Mouse (Mus musculus): ENCODE measurements around the gene Btg3. TPM values are rescaled to one million over a fixed set of nuclear protein-coding genes. Genes with fewer than 3 reads are reported as not detected.
A peak's percentile ranks its signal among the peaks of the same experiment; 100 is the strongest.

The Btg3 gene
- polyA plus RNA-seq, 1 experiment from 2014 or later, result 14.7 TPM

DNA sequence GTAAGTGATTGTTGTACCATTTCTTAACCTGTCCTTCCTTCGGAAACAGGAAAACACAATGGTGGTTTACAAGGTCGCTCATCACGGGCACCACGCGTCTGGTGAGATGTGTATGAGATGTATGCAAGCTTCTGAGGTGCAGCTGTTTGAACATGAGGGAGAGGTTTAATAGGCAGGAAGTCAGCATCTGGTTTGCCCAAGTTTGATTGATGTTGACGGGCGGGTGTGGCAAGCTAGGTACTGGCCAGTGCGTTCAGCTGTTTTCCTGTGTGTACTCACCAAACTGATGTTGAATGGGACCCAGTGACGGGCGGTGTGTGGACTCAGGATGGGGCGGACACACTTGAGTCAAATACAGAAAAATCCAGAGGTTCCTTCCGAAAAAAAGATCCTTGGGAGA, 49.0 kb downstream of the Btg3 start:
- Histone ChIP-seq H3K4me3 (ENCODE audit: low read depth, low read length) (no peak overlapping the region), H3K36me3 (ENCODE audit: control insufficient read depth, insufficient read depth, low read length) (peaks cover 27% of the 10 kb centered on the region), H3K4me2 (ENCODE audit: low read length) (no peak overlapping the region), H3K9ac (ENCODE audit: low read depth, low read length) (no peak overlapping the region), H3K27ac (ENCODE audit: low read length) (no peak overlapping the region), H3K9me3 (replicated peaks; ENCODE audit: control insufficient read depth, low read length, poor library complexity, severe bottlenecking) (no peaks in the 10 kb centered on the region), H3K4me1 (ENCODE audit: control insufficient read depth, insufficient read depth, low read length) (peaks cover 7% of the 10 kb centered on the region), H3K27me3 (ENCODE audit: control insufficient read depth, insufficient read depth, low read depth, low read length) (no peaks in the 10 kb centered on the region)
- no peak for ATAC-seq
- WGBS, result 92% methylated on average over 12 of the region's 12 CpGs

DNA sequence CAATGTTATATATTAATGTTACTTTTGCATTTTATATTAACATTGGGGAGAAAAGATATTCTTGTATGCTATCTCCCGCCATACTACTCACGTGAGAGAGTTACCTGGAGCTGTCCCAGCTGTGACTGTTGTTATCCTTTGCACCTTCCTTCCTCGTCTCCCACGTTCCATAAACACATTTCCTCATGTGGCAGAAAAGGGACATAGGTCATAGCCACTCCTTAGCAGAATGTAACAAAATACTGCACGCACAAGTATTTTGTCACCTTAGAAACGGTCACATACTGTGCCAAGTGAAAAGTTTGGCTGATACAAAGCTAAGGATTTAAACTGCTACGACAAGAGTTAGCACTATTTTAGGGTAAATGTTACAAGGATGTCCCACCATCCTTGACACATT, 49.4 kb downstream of the Btg3 start:
- H3K4me1 ChIP-seq (ENCODE audit: control insufficient read depth, insufficient read depth, low read length), result peaks cover 11% of the 10 kb centered on the region
- H3K36me3 ChIP-seq (ENCODE audit: control insufficient read depth, insufficient read depth, low read length), result peaks cover 26% of the 10 kb centered on the region
- 94% methylated on average over 7 of the region's 7 CpGs for WGBS
- no peaks in the 10 kb centered on the region for H3K27me3 ChIP-seq (ENCODE audit: control insufficient read depth, insufficient read depth, low read depth, low read length)
- no peak overlapping the region for H3K4me2 ChIP-seq (ENCODE audit: low read length)
- no peak overlapping the region for H3K9ac ChIP-seq (ENCODE audit: low read depth, low read length)
- no peaks in the 10 kb centered on the region for H3K9me3 ChIP-seq (replicated peaks; ENCODE audit: control insufficient read depth, low read length, poor library complexity, severe bottlenecking)
- no peak for ATAC-seq
- no peak overlapping the region for H3K27ac ChIP-seq (ENCODE audit: low read length)
- H3K4me3 ChIP-seq (ENCODE audit: low read depth, low read length), result no peak overlapping the region

DNA sequence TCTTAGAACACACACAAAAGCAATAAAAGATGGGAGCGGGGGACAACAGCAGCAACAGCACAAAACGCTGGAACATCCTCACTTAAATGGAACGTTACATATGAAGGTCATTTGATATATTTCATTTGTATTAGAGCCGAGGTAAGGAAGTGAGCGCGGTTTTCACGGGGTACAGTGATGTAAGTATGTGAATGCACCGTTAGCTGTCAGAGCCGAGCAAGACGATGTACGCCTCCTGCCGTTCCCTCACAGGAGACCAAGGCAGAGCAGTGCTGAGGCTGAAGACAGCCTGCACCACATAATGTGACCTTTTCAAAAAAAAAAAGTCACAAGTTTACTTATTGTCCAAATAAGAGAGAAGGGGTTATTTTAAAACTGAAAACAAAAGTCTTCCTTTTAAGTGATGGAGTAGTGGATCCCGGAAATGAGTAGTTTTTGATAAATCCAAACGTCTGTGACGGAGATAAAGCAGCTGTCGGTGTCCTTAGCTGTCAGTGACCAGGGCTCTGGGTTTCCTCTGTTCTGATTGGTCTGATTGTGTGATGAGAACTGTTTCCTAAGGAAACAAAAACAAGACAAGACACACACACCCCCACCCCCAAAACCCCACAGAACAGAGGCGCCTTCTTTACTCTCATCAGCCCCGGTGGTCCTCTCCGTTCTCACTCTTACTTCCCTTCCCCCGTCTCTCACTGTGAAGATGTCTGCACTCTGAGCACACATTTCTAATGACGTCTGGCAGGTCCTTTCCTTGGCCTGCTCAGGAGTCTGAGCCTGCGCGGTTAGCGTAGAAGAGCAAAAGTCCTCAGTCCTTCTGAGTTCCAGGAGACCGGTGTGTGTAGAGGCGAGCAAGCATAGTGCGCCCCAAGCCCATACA, 50.8 kb downstream of the Btg3 start:
- no peak for ATAC-seq
- Histone ChIP-seq H3K36me3 (ENCODE audit: control insufficient read depth, insufficient read depth, low read length) (peaks cover 26% of the 10 kb centered on the region), H3K4me3 (ENCODE audit: low read depth, low read length) (no peak overlapping the region), H3K27ac (ENCODE audit: low read length) (no peak overlapping the region), H3K9me3 (replicated peaks; ENCODE audit: control insufficient read depth, low read length, poor library complexity, severe bottlenecking) (no peaks in the 10 kb centered on the region), H3K4me1 (ENCODE audit: control insufficient read depth, insufficient read depth, low read length) (peaks cover 23% of the 10 kb centered on the region), H3K27me3 (ENCODE audit: control insufficient read depth, insufficient read depth, low read depth, low read length) (no peaks in the 10 kb centered on the region), H3K4me2 (ENCODE audit: low read length) (no peak overlapping the region), H3K9ac (ENCODE audit: low read depth, low read length) (no peak overlapping the region)
- WGBS, result 84% methylated on average over 27 of the region's 27 CpGs

DNA sequence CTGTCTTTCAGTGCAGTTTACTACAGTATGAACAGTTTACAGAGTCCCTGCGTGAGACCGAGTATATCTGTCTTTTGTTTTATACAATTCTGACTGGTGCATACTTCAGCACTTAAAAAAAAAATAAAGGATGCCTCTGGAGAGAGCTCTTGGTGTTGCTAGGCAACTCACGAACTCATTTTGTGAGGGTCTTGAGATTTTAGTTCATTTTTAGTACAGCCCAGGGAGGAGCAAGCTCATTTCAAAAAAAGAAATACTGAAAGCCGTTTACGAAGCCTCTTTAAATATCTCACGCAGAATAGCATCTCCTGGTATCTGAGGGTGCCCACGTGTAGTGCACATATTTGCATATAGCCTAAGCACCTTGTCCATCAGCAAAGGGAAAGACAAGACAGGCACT, 54.9 kb downstream of the Btg3 start:
- peak; percentile 70 for ATAC-seq
- H3K27me3 ChIP-seq (ENCODE audit: control insufficient read depth, insufficient read depth, low read depth, low read length), result no peaks in the 10 kb centered on the region
- peaks cover 11% of the 10 kb centered on the region for H3K36me3 ChIP-seq (ENCODE audit: control insufficient read depth, insufficient read depth, low read length)
- peak overlapping the region; percentile 31 for H3K4me2 ChIP-seq (ENCODE audit: low read length)
- H3K9me3 ChIP-seq (replicated peaks; ENCODE audit: control insufficient read depth, low read length, poor library complexity, severe bottlenecking), result no peaks in the 10 kb centered on the region
- no peak overlapping the region for H3K4me3 ChIP-seq (ENCODE audit: low read depth, low read length)
- peak overlapping the region; percentile 74 for H3K27ac ChIP-seq (ENCODE audit: low read length)
- WGBS, result 1% methylated on average over 7 of the region's 7 CpGs
- H3K9ac ChIP-seq (ENCODE audit: low read depth, low read length), result peak overlapping the region; percentile 30; the same call in 1 of the 2 replicates
- H3K4me1 ChIP-seq (ENCODE audit: control insufficient read depth, insufficient read depth, low read length), result peaks cover 33% of the 10 kb centered on the region

DNA sequence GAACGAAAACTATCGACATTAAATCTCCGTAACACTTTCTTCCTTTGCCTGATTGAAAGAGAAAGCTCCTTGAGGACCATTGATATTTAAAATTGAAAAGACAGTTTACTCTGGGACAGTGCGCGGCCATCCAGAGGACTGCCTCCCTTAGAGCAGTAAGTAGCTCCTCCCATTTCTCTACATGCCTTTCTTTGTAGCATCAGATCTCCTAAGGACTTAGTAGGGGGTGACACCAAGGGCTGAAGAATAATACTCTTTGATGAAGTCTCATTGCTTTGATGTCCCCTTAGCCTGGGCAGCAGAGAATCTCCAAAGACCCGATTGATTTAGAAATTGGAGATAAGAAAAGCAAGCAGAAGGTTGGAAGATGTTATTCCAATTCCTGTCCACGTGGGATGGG, 55.4 kb downstream of the Btg3 start:
- H3K9me3 ChIP-seq (replicated peaks; ENCODE audit: control insufficient read depth, low read length, poor library complexity, severe bottlenecking), result no peaks in the 10 kb centered on the region
- no peak overlapping the region for H3K9ac ChIP-seq (ENCODE audit: low read depth, low read length)
- H3K4me2 ChIP-seq (ENCODE audit: low read length), result peak overlapping the region; percentile 31
- H3K27me3 ChIP-seq (ENCODE audit: control insufficient read depth, insufficient read depth, low read depth, low read length), result no peaks in the 10 kb centered on the region
- peaks cover 33% of the 10 kb centered on the region for H3K4me1 ChIP-seq (ENCODE audit: control insufficient read depth, insufficient read depth, low read length)
- H3K27ac ChIP-seq (ENCODE audit: low read length), result peak overlapping the region; percentile 74
- peaks cover 5% of the 10 kb centered on the region; the same call in 1 of the 2 replicates for H3K36me3 ChIP-seq (ENCODE audit: control insufficient read depth, insufficient read depth, low read length)
- 1% methylated on average over 7 of the region's 7 CpGs for WGBS
- no peak overlapping the region for H3K4me3 ChIP-seq (ENCODE audit: low read depth, low read length)
- peak; percentile 64 for ATAC-seq

DNA sequence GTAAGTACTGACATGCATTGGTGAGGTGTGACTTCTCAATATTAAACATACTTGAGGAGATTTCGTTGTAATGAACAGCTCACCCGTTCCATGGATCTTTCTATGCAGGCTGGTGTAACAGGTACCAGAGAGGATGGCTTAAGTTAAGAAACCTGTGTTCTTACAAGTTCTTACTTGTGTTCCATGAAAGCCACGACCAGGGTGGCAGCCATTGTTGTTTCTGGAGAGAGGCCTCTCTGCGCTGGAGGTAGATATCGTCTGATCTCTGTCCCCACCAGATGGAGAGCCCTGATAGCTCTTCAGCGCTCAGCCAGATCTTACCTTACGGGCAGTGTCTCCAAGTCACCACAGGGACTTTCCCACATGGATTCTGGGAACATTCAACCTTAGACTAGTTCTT, 57.3 kb downstream of the Btg3 start:
- Histone ChIP-seq H3K4me1 (ENCODE audit: control insufficient read depth, insufficient read depth, low read length) (peaks cover 34% of the 10 kb centered on the region), H3K4me3 (ENCODE audit: low read depth, low read length) (no peak overlapping the region), H3K27me3 (ENCODE audit: control insufficient read depth, insufficient read depth, low read depth, low read length) (no peaks in the 10 kb centered on the region), H3K36me3 (ENCODE audit: control insufficient read depth, insufficient read depth, low read length) (no peaks in the 10 kb centered on the region), H3K27ac (ENCODE audit: low read length) (no peak overlapping the region), H3K4me2 (ENCODE audit: low read length) (no peak overlapping the region), H3K9ac (ENCODE audit: low read depth, low read length) (no peak overlapping the region), H3K9me3 (replicated peaks; ENCODE audit: control insufficient read depth, low read length, poor library complexity, severe bottlenecking) (no peaks in the 10 kb centered on the region)
- no peak for ATAC-seq
- 70% methylated on average over 7 of the region's 7 CpGs for WGBS

DNA sequence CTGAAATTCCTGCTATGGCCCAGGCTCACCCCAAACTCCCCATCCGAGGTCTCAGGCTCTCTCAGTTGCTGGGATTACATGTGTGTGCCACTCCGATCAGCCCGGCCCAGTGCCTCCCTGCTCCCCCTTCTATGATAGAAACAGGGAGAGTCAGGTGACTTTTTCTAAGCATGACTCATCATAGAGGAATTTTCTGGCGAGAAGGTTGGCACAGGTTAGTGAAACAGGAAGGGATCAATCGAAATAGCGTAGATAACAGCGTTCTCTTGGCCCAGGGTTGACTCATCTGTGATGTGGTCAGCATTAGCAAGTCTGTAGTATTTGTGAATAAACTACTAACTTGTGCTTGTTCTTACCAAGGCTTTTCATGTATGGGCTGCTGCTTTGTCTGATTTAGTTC, 59.0 kb downstream of the Btg3 start:
- Histone ChIP-seq H3K36me3 (ENCODE audit: control insufficient read depth, insufficient read depth, low read length) (no peaks in the 10 kb centered on the region), H3K27ac (ENCODE audit: low read length) (no peak overlapping the region), H3K9me3 (replicated peaks; ENCODE audit: control insufficient read depth, low read length, poor library complexity, severe bottlenecking) (no peaks in the 10 kb centered on the region), H3K4me1 (ENCODE audit: control insufficient read depth, insufficient read depth, low read length) (peaks cover 45% of the 10 kb centered on the region), H3K4me2 (ENCODE audit: low read length) (no peak overlapping the region), H3K27me3 (ENCODE audit: control insufficient read depth, insufficient read depth, low read depth, low read length) (no peaks in the 10 kb centered on the region), H3K4me3 (ENCODE audit: low read depth, low read length) (no peak overlapping the region), H3K9ac (ENCODE audit: low read depth, low read length) (no peak overlapping the region)
- no peak for ATAC-seq
- 82% methylated on average over 7 of the region's 7 CpGs for WGBS

DNA sequence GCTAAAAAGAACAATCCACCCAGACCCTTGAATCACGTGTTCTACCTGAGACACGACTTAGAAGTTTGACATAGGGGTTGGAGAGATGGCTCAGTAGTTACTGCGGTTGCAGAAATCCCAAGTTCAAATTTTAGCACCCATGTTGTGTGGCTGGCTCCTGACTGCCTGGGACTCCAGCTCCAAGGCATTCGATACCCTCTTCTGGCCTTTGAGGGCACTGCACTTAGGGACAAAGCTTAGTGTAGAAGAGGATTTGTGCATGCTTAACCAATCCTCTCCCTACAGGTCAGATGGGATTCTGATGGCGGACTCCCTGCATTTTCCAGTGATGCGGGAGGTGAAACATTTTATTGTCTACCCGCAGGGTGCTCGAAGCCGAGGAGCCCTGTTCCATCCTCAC, 60.1 kb downstream of the Btg3 start:
- Histone ChIP-seq H3K4me3 (ENCODE audit: low read depth, low read length) (no peak overlapping the region), H3K4me2 (ENCODE audit: low read length) (no peak overlapping the region), H3K27ac (ENCODE audit: low read length) (no peak overlapping the region), H3K4me1 (ENCODE audit: control insufficient read depth, insufficient read depth, low read length) (peaks cover 37% of the 10 kb centered on the region), H3K9ac (ENCODE audit: low read depth, low read length) (no peak overlapping the region), H3K27me3 (ENCODE audit: control insufficient read depth, insufficient read depth, low read depth, low read length) (no peaks in the 10 kb centered on the region), H3K36me3 (ENCODE audit: control insufficient read depth, insufficient read depth, low read length) (no peaks in the 10 kb centered on the region), H3K9me3 (replicated peaks; ENCODE audit: control insufficient read depth, low read length, poor library complexity, severe bottlenecking) (no peaks in the 10 kb centered on the region)
- no peak for ATAC-seq
- WGBS, result 79% methylated on average over 9 of the region's 9 CpGs

DNA sequence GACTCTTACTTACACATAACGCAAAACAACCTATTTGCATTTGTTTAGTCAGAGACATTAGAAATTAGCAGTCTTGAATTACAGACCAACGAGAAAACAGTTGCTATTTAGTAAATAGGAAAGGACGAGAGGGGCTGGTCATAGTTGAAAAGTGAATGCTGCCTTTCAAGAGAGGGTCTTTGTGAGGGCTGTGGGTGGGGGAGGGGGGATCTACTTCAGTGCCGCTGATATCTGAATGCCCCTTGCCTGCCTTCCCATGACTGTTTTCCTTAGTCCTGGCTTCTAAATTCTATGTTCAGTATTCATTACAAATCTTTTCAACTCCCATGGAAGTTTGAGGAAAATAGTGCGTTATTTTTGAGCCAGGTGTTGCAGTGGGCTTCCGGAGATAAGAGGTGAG, 63.0 kb downstream of the Btg3 start:
- Histone ChIP-seq H3K27ac (ENCODE audit: low read length) (no peak overlapping the region), H3K4me1 (ENCODE audit: control insufficient read depth, insufficient read depth, low read length) (peaks cover 21% of the 10 kb centered on the region), H3K27me3 (ENCODE audit: control insufficient read depth, insufficient read depth, low read depth, low read length) (no peaks in the 10 kb centered on the region), H3K9ac (ENCODE audit: low read depth, low read length) (no peak overlapping the region), H3K4me2 (ENCODE audit: low read length) (peak overlapping the region; percentile 39), H3K4me3 (ENCODE audit: low read depth, low read length) (no peak overlapping the region), H3K9me3 (replicated peaks; ENCODE audit: control insufficient read depth, low read length, poor library complexity, severe bottlenecking) (no peaks in the 10 kb centered on the region), H3K36me3 (ENCODE audit: control insufficient read depth, insufficient read depth, low read length) (no peaks in the 10 kb centered on the region)
- 35% methylated on average over 6 of the region's 6 CpGs for WGBS
- no peak for ATAC-seq
